ENCODE assay signal across 8 mouse cellular contexts in genomic region chr5:137313466-137314192, GRCm38 (mm10). TPM values are rescaled to one million over a fixed set of nuclear protein-coding genes. Genes with fewer than 3 reads are reported as not detected.
DNase-seq lines count a peak whose midpoint lies in the region; ATAC-seq lines count a peak whose summit lies in the region.

No protein-coding gene starts in this region.

- peaks cover 36% of the 10 kb centered on the region for H3K36me3 ChIP-seq in heart, embryonic 12.5 days
- peaks cover 5% of the 10 kb centered on the region for H3K36me3 ChIP-seq in embryonic facial prominence, embryonic 11.5 days (replicated peaks; ENCODE audit: control insufficient read depth, insufficient read depth, low read depth, low read length)
- peaks cover 35% of the 10 kb centered on the region for H3K36me3 ChIP-seq in intestine, embryonic 14.5 days (ENCODE audit: control insufficient read depth, insufficient read depth, low read length)
- peaks cover 40% of the 10 kb centered on the region for H3K36me3 ChIP-seq in midbrain, embryonic 12.5 days

- H3K4me2 ChIP-seq in heart, embryonic 12.5 days: peak overlapping the region; percentile 95
- H3K4me2 ChIP-seq in embryonic facial prominence, embryonic 11.5 days (ENCODE audit: low read depth, low read length): peak overlapping the region; percentile 90
- peak overlapping the region; percentile 97 for H3K4me2 ChIP-seq in intestine, embryonic 14.5 days (ENCODE audit: low read length)
- H3K4me2 ChIP-seq in midbrain, embryonic 12.5 days (replicated peaks): peak overlapping the region; percentile 73

- under 1% methylated on average over 22 of the region's 22 CpGs for WGBS in heart, embryonic 12.5 days
- WGBS in embryonic facial prominence, embryonic 11.5 days: 1% methylated on average over 22 of the region's 22 CpGs
- WGBS in intestine, embryonic 14.5 days: 1% methylated on average over 22 of the region's 22 CpGs
- WGBS in midbrain, embryonic 12.5 days: 3% methylated on average over 22 of the region's 22 CpGs

- H3K4me3 ChIP-seq in heart, embryonic 12.5 days: peak overlapping the region; percentile 75
- peak overlapping the region; percentile 76 for H3K4me3 ChIP-seq in embryonic facial prominence, embryonic 11.5 days (ENCODE audit: low read depth, low read length)
- H3K4me3 ChIP-seq in intestine, embryonic 14.5 days (ENCODE audit: low read depth, low read length): peak overlapping the region; percentile 71
- H3K4me3 ChIP-seq in midbrain, embryonic 12.5 days: peak overlapping the region; percentile 51

- no peak for DNase-seq in heart, postnatal 14 days
- no peak for DNase-seq in embryonic facial prominence, embryonic 11.5 days (ENCODE audit: low spot score)
- no peak for DNase-seq in intestine, embryonic 14.5 days (ENCODE audit: low spot score)
- no peak for DNase-seq in urinary bladder, postnatal 14 days (ENCODE audit: low spot score)
- DNase-seq in kidney, adult 11 months: no peak
- DNase-seq in cerebellum, adult 8-10 months: no peak

- H3K9ac ChIP-seq in heart, embryonic 12.5 days: peak overlapping the region; percentile 89
- H3K9ac ChIP-seq in embryonic facial prominence, embryonic 11.5 days (replicated peaks; ENCODE audit: low read length): peak overlapping the region; percentile 91
- peak overlapping the region; percentile 70 for H3K9ac ChIP-seq in intestine, embryonic 14.5 days (ENCODE audit: low read length)
- H3K9ac ChIP-seq in midbrain, embryonic 12.5 days (replicated peaks): peak overlapping the region; percentile 74

- H3K9me3 ChIP-seq in heart, embryonic 12.5 days (replicated peaks): no peaks in the 10 kb centered on the region
- H3K9me3 ChIP-seq in embryonic facial prominence, embryonic 11.5 days (replicated peaks; ENCODE audit: control insufficient read depth, low read length): no peaks in the 10 kb centered on the region
- no peaks in the 10 kb centered on the region for H3K9me3 ChIP-seq in intestine, embryonic 14.5 days (ENCODE audit: control insufficient read depth, low read length)
- H3K9me3 ChIP-seq in midbrain, embryonic 12.5 days: no peaks in the 10 kb centered on the region

- H3K4me1 ChIP-seq in heart, embryonic 12.5 days (replicated peaks): peaks cover 39% of the 10 kb centered on the region
- peaks cover 15% of the 10 kb centered on the region for H3K4me1 ChIP-seq in embryonic facial prominence, embryonic 11.5 days (ENCODE audit: control insufficient read depth, insufficient read depth, low read length)
- H3K4me1 ChIP-seq in intestine, embryonic 14.5 days (replicated peaks; ENCODE audit: control insufficient read depth, insufficient read depth, low read length): peaks cover 34% of the 10 kb centered on the region
- H3K4me1 ChIP-seq in midbrain, embryonic 12.5 days: peaks cover 40% of the 10 kb centered on the region

- H3K27me3 ChIP-seq in heart, embryonic 12.5 days (replicated peaks): no peaks in the 10 kb centered on the region
- H3K27me3 ChIP-seq in embryonic facial prominence, embryonic 11.5 days (ENCODE audit: control insufficient read depth, insufficient read depth, low read length): no peaks in the 10 kb centered on the region
- no peaks in the 10 kb centered on the region for H3K27me3 ChIP-seq in intestine, embryonic 14.5 days (replicated peaks; ENCODE audit: control insufficient read depth, insufficient read depth, low read length)
- peaks cover 11% of the 10 kb centered on the region; the same call in 1 of the 2 replicates for H3K27me3 ChIP-seq in midbrain, embryonic 12.5 days

- peak overlapping the region; percentile 87 for H3K27ac ChIP-seq in heart, embryonic 12.5 days (ENCODE audit: poor library complexity, severe bottlenecking)
- peak overlapping the region; percentile 68 for H3K27ac ChIP-seq in embryonic facial prominence, embryonic 11.5 days (replicated peaks; ENCODE audit: low read depth, low read length)
- peak overlapping the region; percentile 85 for H3K27ac ChIP-seq in intestine, embryonic 14.5 days (ENCODE audit: low read depth)
- H3K27ac ChIP-seq in midbrain, embryonic 12.5 days (replicated peaks): peak overlapping the region; percentile 80

- ATAC-seq in heart, embryonic 12.5 days (ENCODE audit: insufficient number of reproducible peaks, low FRiP score): peak; percentile 38; the same call in 1 of the 2 replicates
- ATAC-seq in embryonic facial prominence, embryonic 11.5 days (replicated peaks; ENCODE audit: insufficient number of reproducible peaks, low FRiP score, low TSS enrichment, low read depth): peak; percentile 26; the same call in 1 of the 2 replicates
- peak; percentile 66 for ATAC-seq in intestine, embryonic 14.5 days (replicated peaks; ENCODE audit: low FRiP score, low TSS enrichment, low read depth)
- peak; percentile 61 for ATAC-seq in midbrain, embryonic 12.5 days (ENCODE audit: low FRiP score, low read depth)

- intact Hi-C loops in heart, postnatal 14 days (cut with DNase I): loop anchor here (2.0 kb wide), 1 partner anchor 23 kb away; no protein-coding TSS in a partner anchor

RNA-seq across cellular contexts. Expression of gene Trip6, which starts 0.6 kb away (rescaled TPM):
- polyA plus RNA-seq in heart, embryonic 12.5 days (2016; fragmentation: Nextera tagmentation; extraction: Ambion mirVana): 46.3 and 47.0 TPM in 2 replicates
- 10 to 100 TPM; 14.2 to 14.3 TPM for total RNA-seq in heart, postnatal 14 days (2021)
- polyA plus RNA-seq in embryonic facial prominence, embryonic 11.5 days (2014; fragmentation: Nextera tagmentation; extraction: Ambion mirVana): 40.3 and 51.8 TPM in 2 replicates
- polyA plus RNA-seq in intestine, embryonic 14.5 days (2014; fragmentation: Nextera tagmentation; extraction: Ambion mirVana): 73.3 and 77.7 TPM in 2 replicates
- 34.9 and 43.3 TPM in 2 replicates for polyA plus RNA-seq in midbrain, embryonic 12.5 days (2016; fragmentation: Nextera tagmentation; extraction: Ambion mirVana)

RNA-seq across cellular contexts. Expression of gene Srrt, which starts 6.2 kb away (rescaled TPM):
- polyA plus RNA-seq in heart, embryonic 12.5 days (2016; fragmentation: Nextera tagmentation; extraction: Ambion mirVana): 106 and 107 TPM in 2 replicates
- 10 to 100 TPM; 84.2 to 84.8 TPM for total RNA-seq in heart, postnatal 14 days (2021)
- polyA plus RNA-seq in embryonic facial prominence, embryonic 11.5 days (2014; fragmentation: Nextera tagmentation; extraction: Ambion mirVana): 136 and 148 TPM in 2 replicates
- 118 and 122 TPM in 2 replicates for polyA plus RNA-seq in intestine, embryonic 14.5 days (2014; fragmentation: Nextera tagmentation; extraction: Ambion mirVana)
- polyA plus RNA-seq in midbrain, embryonic 12.5 days (2016; fragmentation: Nextera tagmentation; extraction: Ambion mirVana): 178 and 180 TPM in 2 replicates

RNA-seq across cellular contexts. Expression of gene Ufsp1, which starts 19.2 kb away (rescaled TPM):
- polyA plus RNA-seq in heart, embryonic 12.5 days (2016; fragmentation: Nextera tagmentation; extraction: Ambion mirVana): 10.1 and 10.6 TPM in 2 replicates
- 1 to 10 TPM; 6.7 to 8.5 TPM for total RNA-seq in heart, postnatal 14 days (2021)
- 6.6 and 7.8 TPM in 2 replicates for polyA plus RNA-seq in embryonic facial prominence, embryonic 11.5 days (2014; fragmentation: Nextera tagmentation; extraction: Ambion mirVana)
- 8.9 and 10.6 TPM in 2 replicates for polyA plus RNA-seq in intestine, embryonic 14.5 days (2014; fragmentation: Nextera tagmentation; extraction: Ambion mirVana)
- polyA plus RNA-seq in midbrain, embryonic 12.5 days (2016; fragmentation: Nextera tagmentation; extraction: Ambion mirVana): 7.9 and 8.0 TPM in 2 replicates

RNA-seq across cellular contexts. Expression of gene Slc12a9, which starts 19.8 kb away (rescaled TPM):
- 9.4 and 10.2 TPM in 2 replicates for polyA plus RNA-seq in heart, embryonic 12.5 days (2016; fragmentation: Nextera tagmentation; extraction: Ambion mirVana)
- 1 to 10 TPM; 3.8 to 5.4 TPM for total RNA-seq in heart, postnatal 14 days (2021)
- polyA plus RNA-seq in embryonic facial prominence, embryonic 11.5 days (2014; fragmentation: Nextera tagmentation; extraction: Ambion mirVana): 3.0 and 4.2 TPM in 2 replicates
- polyA plus RNA-seq in intestine, embryonic 14.5 days (2014; fragmentation: Nextera tagmentation; extraction: Ambion mirVana): 7.9 and 9.5 TPM in 2 replicates
- 22.7 and 22.9 TPM in 2 replicates for polyA plus RNA-seq in midbrain, embryonic 12.5 days (2016; fragmentation: Nextera tagmentation; extraction: Ambion mirVana)

RNA-seq across cellular contexts. Expression of gene Ache, which starts 26.3 kb away (rescaled TPM):
- polyA plus RNA-seq in heart, embryonic 12.5 days (2016; fragmentation: Nextera tagmentation; extraction: Ambion mirVana): 23.5 and 28.3 TPM in 2 replicates
- 1 to 10 TPM; 2.7 to 3.9 TPM for total RNA-seq in heart, postnatal 14 days (2021)
- 3.5 and 6.3 TPM in 2 replicates for polyA plus RNA-seq in embryonic facial prominence, embryonic 11.5 days (2014; fragmentation: Nextera tagmentation; extraction: Ambion mirVana)
- 11.7 and 13.6 TPM in 2 replicates for polyA plus RNA-seq in intestine, embryonic 14.5 days (2014; fragmentation: Nextera tagmentation; extraction: Ambion mirVana)
- 5.0 and 5.3 TPM in 2 replicates for polyA plus RNA-seq in midbrain, embryonic 12.5 days (2016; fragmentation: Nextera tagmentation; extraction: Ambion mirVana)
